Mouse (Mus musculus) spleen, adult 2 months (tissue): ENCODE results near the gene Otulinl.

Source experiments
- CTCF ChIP-seq: fragments of 200-500 bp; IDR thresholded peaks from 2 replicates; pipeline ENCODE4 v1.5.1; 2011; ENCODE audit warnings: mild to moderate bottlenecking, inconsistent platforms; ENCODE audit not compliant: insufficient read depth, insufficient read length, insufficient replicate concordance; ENCODE audit errors: extremely low read depth
- POLR2A ChIP-seq: fragments of 200-500 bp; IDR thresholded peaks from 2 replicates; pipeline ENCODE4 v1.6.1; 2011; ENCODE audit warnings: low read depth, low read length, inconsistent platforms

- TF ChIP-seq CTCF = no peak
- TF ChIP-seq POLR2A = no peak
Measured at GRCm38 (mm10) chr15:27669931-27670411, 11.4 kb downstream of the Otulinl start.
